Mouse (Mus musculus) monocyte, adult 5-6 weeks (primary cell): ENCODE measurements at regions not wholly inside any gene's neighbourhood (a gene's known extent, or its start where the extent isn't known, plus 50 kb on each side); places are given as distances from the start of the nearest gene placed in this dataset.
"Not testable (repeated sequence)": the region's sequence is repeated elsewhere in the genome, so short reads cannot be mapped to it uniquely, and the experiment has no call there.

Source experiments
- ATAC-seq: fragments of 153-309, 156-312 bp; replicated peaks from 2 replicates; pipeline ENCODE4 v1.8.0; 2017; ENCODE audit warnings: mild to moderate bottlenecking; ENCODE audit not compliant: low TSS enrichment, insufficient number of reproducible peaks, severe bottlenecking, poor library complexity, low FRiP score

GRCm38 (mm10) chr3:21937281-21938035, 139.0 kb upstream of the Tbl1xr1 start:
- no peak for ATAC-seq

DNA sequence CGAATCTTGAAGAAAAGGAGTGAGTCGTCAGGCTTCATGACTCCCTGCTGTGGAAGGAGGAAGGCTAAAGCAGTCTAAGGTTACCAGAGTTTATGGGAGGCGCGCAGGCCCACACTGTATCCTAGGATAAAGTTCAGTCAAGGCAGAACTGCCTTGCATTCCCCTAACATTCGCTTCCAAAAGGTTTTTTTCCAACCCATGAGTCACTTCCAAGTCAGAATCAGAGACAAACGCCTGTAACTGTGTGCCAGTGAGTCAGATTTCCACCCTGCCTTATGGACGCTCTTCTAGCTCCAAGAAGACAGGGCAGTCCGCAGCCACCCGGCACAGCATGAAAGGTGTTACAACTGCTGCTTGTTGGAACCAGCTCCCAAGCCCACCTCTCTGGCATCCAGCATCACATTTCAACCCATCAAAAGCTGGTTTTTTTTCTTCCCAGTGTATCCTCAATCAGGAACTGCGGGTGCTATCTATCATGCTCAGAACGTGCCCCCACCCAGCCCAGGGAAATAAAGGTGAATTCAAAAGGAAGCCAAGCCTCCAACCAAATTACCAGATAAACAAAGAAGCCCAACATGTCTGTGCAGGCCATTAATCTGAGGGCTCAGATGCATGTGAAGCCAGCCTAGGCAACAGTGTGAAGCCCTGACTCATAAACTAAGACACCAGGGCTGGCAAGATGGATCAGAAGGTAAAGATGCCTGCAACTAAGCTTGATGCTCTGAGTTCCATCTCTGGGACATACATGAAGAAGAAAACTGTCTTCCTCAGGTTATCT, 138.2 kb upstream of the Tbl1xr1 start:
- no peak for ATAC-seq

- no peak for ATAC-seq
Observed at GRCm38 (mm10) chr3:21939738-21940137, 136.7 kb upstream of the Tbl1xr1 start.

- ATAC-seq: no peak
Observed at GRCm38 (mm10) chr3:21941596-21941995, 134.9 kb upstream of the Tbl1xr1 start.

DNA sequence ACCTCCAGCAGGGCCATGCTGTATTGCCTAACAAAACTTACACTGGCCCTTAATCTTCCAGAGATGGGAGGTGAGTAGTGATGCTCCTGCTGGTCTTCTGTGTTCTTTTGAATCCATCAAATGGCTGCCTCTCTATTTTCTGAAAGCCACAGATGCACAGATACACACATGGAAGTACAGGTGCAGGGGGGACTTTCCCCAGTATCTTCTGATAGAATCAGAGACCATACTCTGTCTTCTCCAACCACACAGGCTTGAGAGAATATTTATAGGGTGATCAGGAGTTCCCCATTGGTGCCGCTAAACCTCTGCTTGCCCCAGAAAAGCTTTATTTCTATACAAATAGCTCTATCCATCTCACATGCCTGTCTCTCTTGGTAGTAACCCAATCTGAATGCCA, 133.5 kb upstream of the Tbl1xr1 start:
- ATAC-seq: no peak

GRCm38 (mm10) chr3:21945775-21946174, 130.7 kb upstream of the Tbl1xr1 start:
- ATAC-seq: no peak

GRCm38 (mm10) chr3:21947320-21948073, 129.0 kb upstream of the Tbl1xr1 start:
- no peak for ATAC-seq

DNA sequence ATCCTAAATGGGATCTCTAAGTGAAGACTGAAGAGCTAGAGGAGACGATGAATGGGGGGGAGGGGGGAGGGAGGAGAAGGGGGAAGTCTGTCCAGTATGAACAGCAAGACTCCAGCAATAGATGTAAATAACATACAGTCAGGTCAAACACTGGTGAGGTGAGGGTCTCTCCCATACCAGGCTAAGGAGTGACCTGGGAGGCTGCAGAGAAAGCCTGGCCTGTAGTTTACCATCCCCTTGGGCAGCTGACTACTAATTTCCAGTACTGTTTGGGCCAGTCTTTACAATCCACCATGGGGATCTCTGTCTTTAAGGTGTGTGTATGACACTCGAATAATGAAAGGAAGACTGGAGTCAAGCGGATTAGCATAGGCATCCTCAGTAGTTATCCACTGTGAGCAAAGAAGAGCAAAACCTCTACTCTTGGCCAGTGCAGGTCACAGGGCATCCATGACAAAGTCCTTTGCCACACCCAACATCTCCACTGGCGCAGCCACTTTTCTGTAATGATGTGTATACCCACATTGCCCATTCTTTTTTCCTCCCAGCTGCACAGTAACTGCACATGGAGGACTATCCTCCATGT, 128.3 kb upstream of the Tbl1xr1 start:
- ATAC-seq: no peak

GRCm38 (mm10) chr3:21949459-21949858, 127.0 kb upstream of the Tbl1xr1 start:
- no peak for ATAC-seq

DNA sequence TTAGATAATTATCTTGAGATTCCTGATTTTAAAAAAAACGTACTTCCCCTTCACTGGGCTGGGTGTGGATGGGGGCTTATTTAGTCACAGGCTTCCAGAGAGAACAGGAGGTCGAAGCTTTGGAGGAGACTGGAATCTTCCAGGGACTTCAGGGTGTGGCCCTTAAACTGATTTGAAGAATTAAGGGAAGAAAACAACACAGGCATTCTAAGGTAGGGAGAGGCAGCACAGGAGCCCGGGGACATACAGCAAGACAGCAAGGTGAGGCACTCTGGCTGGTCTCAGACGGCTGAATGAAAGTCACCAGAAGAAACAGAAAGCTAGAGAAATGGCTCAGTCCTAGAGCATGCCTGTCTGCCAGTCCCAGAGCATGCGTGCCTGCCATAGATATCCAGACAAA, 125.9 kb upstream of the Tbl1xr1 start:
- no peak for ATAC-seq

GRCm38 (mm10) chr3:21951446-21952285, 124.8 kb upstream of the Tbl1xr1 start:
- ATAC-seq: no peak; the same call in 1 of the 2 replicates

- peak; percentile 75 for ATAC-seq
Observed at GRCm38 (mm10) chr3:21952695-21953415, 123.6 kb upstream of the Tbl1xr1 start.

- peak; percentile 45; the same call in 1 of the 2 replicates for ATAC-seq
Observed at GRCm38 (mm10) chr3:21953416-21953810, 123.0 kb upstream of the Tbl1xr1 start.

DNA sequence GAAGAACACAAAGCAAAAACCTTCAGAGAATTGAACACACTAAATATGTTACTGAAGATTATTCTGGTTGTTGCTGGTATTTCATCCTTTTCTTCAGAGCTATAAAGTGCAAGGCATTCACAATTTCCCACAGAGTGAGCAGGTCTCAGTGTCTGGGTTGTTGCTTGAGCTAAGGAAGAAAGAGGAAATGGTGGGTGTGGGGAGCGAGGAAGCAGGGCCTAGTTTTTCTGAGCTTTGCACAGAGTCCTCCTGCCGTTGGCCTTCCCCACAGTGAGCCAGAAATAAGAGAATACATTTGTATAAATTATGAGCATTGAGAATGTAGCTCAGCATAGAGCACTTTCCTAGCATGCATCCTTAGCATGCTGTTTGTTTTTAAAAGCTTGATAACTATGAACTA, 120.8 kb upstream of the Tbl1xr1 start:
- no peak for ATAC-seq

- not testable (repeated sequence) for ATAC-seq
Observed at GRCm38 (mm10) chr3:21957105-21957504, 119.3 kb upstream of the Tbl1xr1 start.

GRCm38 (mm10) chr3:21958595-21959286, 117.7 kb upstream of the Tbl1xr1 start:
- peak; percentile 55 for ATAC-seq

DNA sequence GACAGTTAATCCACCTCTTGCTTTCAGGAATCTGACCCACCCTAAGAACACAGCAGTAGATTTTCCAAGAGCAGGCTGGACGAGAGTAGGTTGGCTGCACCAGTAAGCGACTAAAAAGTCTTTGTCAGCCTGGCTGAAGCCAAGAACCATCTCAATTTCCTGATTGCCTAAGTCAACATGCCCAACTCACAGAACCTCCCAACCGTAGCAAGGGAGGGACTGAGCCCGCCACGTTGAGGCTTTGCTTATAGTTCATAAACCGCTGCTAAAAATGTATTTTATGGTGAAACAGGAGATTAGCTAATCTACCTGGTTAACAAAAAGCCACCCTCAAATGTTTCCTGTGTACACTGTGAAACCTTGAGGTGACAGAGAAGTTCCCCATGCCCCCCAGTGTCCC, 115.4 kb upstream of the Tbl1xr1 start:
- 0 out of 2 replicates have a peak, but pooled peaks have one; percentile 16 for ATAC-seq
